Mouse (Mus musculus) cerebellum, adult 9-11 months (tissue): ENCODE data around the gene Olfr859.
"Not testable (repeated sequence)": the region's sequence is repeated elsewhere in the genome, so short reads cannot be mapped to it uniquely, and the experiment has no call there.

ENCODE experiments used
- DNase-seq: peaks from one replicate; pipeline ENCODE4 v3.0.0; 2022

Olfr859 gene

GRCm38 (mm10) chr9:19804606-19805005, at the start of gene Olfr859:
Olfr859 (plus strand) TSS chr9:19804906.
- DNase-seq, result not testable (repeated sequence)

DNA sequence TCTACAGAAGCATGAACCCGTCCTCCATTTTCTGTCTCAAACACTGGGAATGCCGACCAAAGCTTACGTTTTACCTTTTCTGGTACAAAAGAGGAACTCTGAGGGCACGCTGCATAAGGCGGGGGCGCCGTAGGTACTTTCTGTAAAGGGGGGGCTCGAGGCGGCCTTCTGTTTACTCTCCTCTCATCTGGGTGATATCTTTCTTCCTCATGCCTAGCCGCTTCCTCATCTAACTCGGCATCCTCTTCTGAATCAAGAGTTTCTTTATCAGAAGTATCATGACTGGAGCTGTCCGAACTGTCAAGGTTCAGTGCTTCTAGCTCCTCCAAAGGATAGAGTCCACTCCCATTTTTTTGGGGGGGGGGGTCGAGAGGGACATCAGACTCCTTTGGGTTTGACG, 35.6 kb upstream of the Olfr859 start:
- DNase-seq, result no peak

DNA sequence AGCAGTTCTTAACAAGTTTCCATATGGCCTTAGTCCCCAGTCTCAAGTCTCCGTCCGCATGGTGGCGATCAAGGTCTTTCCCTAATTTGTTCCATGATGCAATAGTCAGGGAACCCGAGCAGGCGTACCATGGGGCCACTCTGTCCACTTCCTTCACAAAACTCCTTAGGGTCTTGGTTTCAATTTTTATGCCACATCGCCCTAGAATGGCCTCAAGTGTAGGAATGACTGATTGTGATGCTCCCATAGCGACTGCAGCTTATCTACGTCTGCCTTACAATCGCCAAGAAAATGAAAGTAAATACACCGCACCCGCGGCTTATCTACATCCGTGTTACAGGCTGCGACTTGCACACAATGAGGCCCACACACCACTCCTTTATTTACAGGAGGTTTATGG, 35.0 kb upstream of the Olfr859 start:
- DNase-seq, result no peak

DNA sequence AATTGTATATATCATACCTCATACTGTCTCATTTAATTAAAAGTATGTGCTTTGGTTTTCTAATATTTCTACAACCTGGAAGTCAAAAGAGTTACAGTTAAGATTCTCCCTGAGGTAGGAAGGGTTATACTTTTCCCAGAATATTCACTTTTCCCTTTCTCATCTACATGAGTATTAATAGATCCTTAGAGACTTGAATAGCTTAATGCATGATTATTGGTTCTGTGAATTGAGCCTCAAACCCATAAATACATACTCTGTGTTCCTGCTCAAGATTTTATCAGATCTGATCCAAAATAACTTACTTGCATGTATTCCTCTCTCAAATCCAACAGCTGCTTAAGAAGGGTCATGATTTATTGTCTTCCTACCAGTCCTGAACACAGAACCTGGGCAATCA, 24.7 kb upstream of the Olfr859 start, which contains the start of gene Olfr58:
Gene Olfr58 (plus strand): TSS at position 301 of the 400 bp plus-strand sequence.
- DNase-seq, result no peak

DNA sequence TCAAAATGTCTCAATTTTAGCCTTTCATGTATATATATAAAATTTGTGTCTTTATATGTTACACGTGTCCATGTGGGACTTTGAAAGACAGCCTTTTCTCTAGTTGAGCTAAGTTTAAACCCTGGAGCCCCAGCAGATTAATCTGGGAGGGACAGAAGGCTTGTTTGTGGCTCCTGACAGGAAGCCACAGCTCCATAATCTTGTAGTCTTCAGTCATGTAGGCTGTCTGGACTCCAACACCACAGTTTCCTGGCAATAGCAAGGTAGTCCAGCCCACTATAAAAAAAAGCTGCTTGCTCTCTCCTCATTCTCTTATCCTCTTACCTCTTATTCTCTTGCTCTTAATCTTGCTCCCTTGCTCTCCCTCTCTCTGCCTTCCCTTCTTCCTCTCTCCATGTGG, 1.7 kb upstream of the Olfr859 start:
- DNase-seq, result no peak

DNA sequence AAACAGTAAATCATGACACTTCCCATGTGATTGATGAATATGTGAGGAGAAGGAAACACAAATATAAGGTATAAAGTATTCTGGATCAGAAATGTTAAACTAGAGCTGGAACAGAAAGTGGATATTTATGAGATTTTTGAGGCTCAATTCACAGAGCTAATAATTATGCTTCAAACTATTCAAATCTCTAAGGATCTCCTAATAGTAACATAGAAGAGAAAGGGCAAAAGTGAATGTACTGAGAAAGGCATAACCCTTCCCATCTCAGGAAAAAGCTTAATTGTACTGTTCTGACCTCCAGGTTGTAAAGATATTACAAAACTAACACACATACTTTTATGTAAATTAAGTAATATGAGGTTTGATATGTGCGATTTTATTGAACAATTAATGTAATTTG, 44.9 kb downstream of the Olfr859 start, which contains the start of gene Olfr860:
Gene Olfr860 (minus strand): TSS at position 101 of the 400 bp plus-strand sequence.
- DNase-seq, result no peak
